ENCODE assay signal across 17 mouse cellular contexts in the genomic region with DNA sequence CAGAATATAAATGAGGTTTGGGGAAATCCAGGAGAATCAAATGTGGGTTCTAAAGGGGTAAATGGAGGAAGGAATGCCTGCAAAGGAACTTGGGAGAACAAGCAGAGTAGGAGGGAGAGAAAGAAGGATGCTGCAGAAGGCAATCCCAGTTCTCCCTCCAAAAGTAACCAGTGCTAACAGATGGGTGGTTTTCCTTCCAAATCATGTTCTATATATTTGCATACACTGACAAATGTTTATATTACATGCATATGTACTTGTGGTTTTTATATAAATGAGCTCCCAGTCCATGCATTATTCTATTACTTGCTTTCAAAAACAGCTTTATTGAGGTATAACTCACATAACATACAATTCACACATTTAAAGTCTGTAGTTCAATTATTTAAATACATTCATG. TPM values are rescaled to one million over a fixed set of nuclear protein-coding genes. Genes with fewer than 3 reads are reported as not detected.
"Had no signal": no experiment of that assay in that cellular context is flagged by ENCODE, and none has a peak within 500 bp of the region (broad histone marks: within the 10 kb centered on the region; RNA-seq: fewer than 3 reads in every experiment).

No protein-coding gene starts in this region.

- DNase-seq: retina, postnatal 1 day; right cerebral cortex, adult 18-20 months; right cerebral cortex, postnatal 14 days; right cerebral cortex, postnatal 25 days; right cerebral cortex, postnatal 4 days; spleen, adult 18-20 months; thymus, adult 18-20 months; thymus, adult 2 months; thymus, postnatal 14 days; thymus, postnatal 25 days; thymus, postnatal 36 days; thymus, postnatal 4 days had no signal

- H3K9ac ChIP-seq: neural tube, embryonic 15.5 days; stomach, embryonic 15.5 days had no signal

- H3K4me2 ChIP-seq: neural tube, embryonic 15.5 days; stomach, embryonic 15.5 days had no signal

- H3K9me3 ChIP-seq: neural tube, embryonic 15.5 days; stomach, embryonic 15.5 days had no signal

- H3K27me3 ChIP-seq: neural tube, embryonic 15.5 days; stomach, embryonic 15.5 days had no signal

- H3K36me3 ChIP-seq: neural tube, embryonic 15.5 days; stomach, embryonic 15.5 days had no signal

- H3K27ac ChIP-seq: neural tube, embryonic 15.5 days; stomach, embryonic 15.5 days; stomach, postnatal 0 days had no signal

- H3K4me3 ChIP-seq: neural tube, embryonic 15.5 days; stomach, embryonic 15.5 days had no signal

- H3K4me1 ChIP-seq: neural tube, embryonic 15.5 days; stomach, embryonic 15.5 days had no signal

RNA-seq across cellular contexts. Expression of a gene that starts 53.7 kb away (rescaled TPM):
- total RNA-seq: neutrophil, adult 5-6 weeks had no signal
- polyA plus RNA-seq: spleen, adult 2 months had no signal
